Mouse (Mus musculus) limb, embryonic 11.5 days (tissue): ENCODE results near the gene Mysm1. TPM values are rescaled to one million over a fixed set of nuclear protein-coding genes. Genes with fewer than 3 reads are reported as not detected.
A peak's percentile ranks its signal among the peaks of the same experiment; 100 is the strongest.

Source experiments
- ATAC-seq: fragments of 200-750 bp; cut with Nextera tagmentation; 2 replicates; pipeline ENCODE4 v1.8.0; 2017; ENCODE audit warnings: low read depth; ENCODE audit not compliant: insufficient number of reproducible peaks, low FRiP score, low TSS enrichment
- DNase-seq: peaks from one replicate; pipeline ENCODE4 v3.0.0-alpha.2; 2015; ENCODE audit warnings: low spot score
- H3K27ac ChIP-seq: fragments of 300-500 bp; sonication (generic); replicated peaks from 2 replicates; pipeline ENCODE4 v1.5.1; 2014; ENCODE audit warnings: low read depth, mild to moderate bottlenecking, low read length
- H3K27me3 ChIP-seq: fragments of 300-500 bp; sonication (generic); 2 replicates; pipeline ENCODE4 v1.6.1; 2014; ENCODE audit warnings: mild to moderate bottlenecking, low read length, mixed read lengths; ENCODE audit not compliant: control insufficient read depth, insufficient read depth
- H3K36me3 ChIP-seq: fragments of 300-500 bp; sonication (generic); 2 replicates; pipeline ENCODE4 v1.6.1; 2014; ENCODE audit warnings: mild to moderate bottlenecking, low read length, moderate library complexity, mixed read lengths; ENCODE audit not compliant: control insufficient read depth, insufficient read depth
- H3K4me1 ChIP-seq: fragments of 300-500 bp; sonication (generic); 2 replicates; pipeline ENCODE4 v1.6.1; 2014; ENCODE audit warnings: low read length, mixed read lengths; ENCODE audit not compliant: control insufficient read depth, insufficient read depth
- H3K4me2 ChIP-seq: fragments of 300-500 bp; sonication (generic); 2 replicates; pipeline ENCODE4 v1.6.1; 2014; ENCODE audit warnings: low read depth, mild to moderate bottlenecking, moderate library complexity; ENCODE audit not compliant: severe bottlenecking
- H3K4me3 ChIP-seq: fragments of 300-500 bp; sonication (generic); 2 replicates; pipeline ENCODE4 v1.5.1; 2014; ENCODE audit warnings: low read depth, low read length
- H3K9ac ChIP-seq: fragments of 300-500 bp; sonication (generic); 2 replicates; pipeline ENCODE4 v1.6.1; 2014; ENCODE audit warnings: mild to moderate bottlenecking, low read length
- H3K9me3 ChIP-seq: fragments of 300-500 bp; sonication (generic); 2 replicates; pipeline ENCODE4 v1.6.1; 2016; ENCODE audit warnings: low read length; ENCODE audit not compliant: control insufficient read depth
- WGBS: fragments of 180-500 bp; shearing (Covaris S2); extraction: QIAGEN DNeasy Blood & Tissue Kit; methylation state at CpG from one replicate; pipeline ENCODE4 v1.1.7; 2014; 5-methylcytosine and 5-hydroxymethylcytosine counted together
- polyA plus RNA-seq: library from polyadenylated mRNA; unstranded; fragments of >200 nt; fragmentation: Nextera tagmentation; extraction: Ambion mirVana; gene quantifications from 2 replicates; pipeline ENCODE4 v1.2.1, GENCODE M21; 2014

The Mysm1 gene
- polyA plus RNA-seq, 1 experiment from 2014 or later, result 29.5 TPM

- Histone ChIP-seq H3K36me3 (no peaks in the 10 kb centered on the region), H3K9me3 (no peaks in the 10 kb centered on the region), H3K9ac (no peak overlapping the region), H3K4me3 (no peak overlapping the region), H3K27ac (no peak overlapping the region), H3K4me2 (no peak overlapping the region), H3K27me3 (no peaks in the 10 kb centered on the region), H3K4me1 (no peaks in the 10 kb centered on the region)
- no peak for DNase-seq
- no peak for ATAC-seq
Observed at GRCm38 (mm10) chr4:95012256-95012655, 33.4 kb upstream of the Mysm1 start.

- peak; percentile 84 for DNase-seq
- no peak for ATAC-seq
- 42% methylated on average over 13 of the region's 13 CpGs for WGBS
- Histone ChIP-seq H3K4me1 (no peaks in the 10 kb centered on the region), H3K36me3 (no peaks in the 10 kb centered on the region), H3K4me3 (no peak overlapping the region), H3K27me3 (no peaks in the 10 kb centered on the region), H3K9me3 (no peaks in the 10 kb centered on the region), H3K4me2 (no peak overlapping the region), H3K27ac (no peak overlapping the region), H3K9ac (no peak overlapping the region)
Observed at GRCm38 (mm10) chr4:95008175-95009057, 29.5 kb upstream of the Mysm1 start.

DNA sequence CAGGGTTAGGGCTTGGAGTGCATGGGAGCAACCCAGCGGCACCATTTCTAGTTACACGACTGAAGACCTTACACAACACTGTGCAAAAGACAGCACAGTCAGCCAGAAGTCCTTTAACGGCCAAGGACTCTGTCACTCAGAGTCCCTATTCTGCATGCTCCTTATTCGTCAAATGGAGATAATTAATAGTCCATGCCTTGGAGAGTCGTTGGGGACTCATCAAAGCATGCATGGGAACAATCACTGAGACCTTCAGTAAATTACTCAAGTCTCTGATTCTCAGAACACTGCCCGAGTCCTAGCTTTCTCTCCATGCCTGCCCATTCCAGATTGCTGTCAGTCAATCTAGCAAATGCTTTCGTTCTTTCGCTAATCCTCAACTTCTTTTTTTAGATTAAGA lies 28.9 kb upstream of the Mysm1 start:
- no peak overlapping the region for H3K4me3 ChIP-seq
- H3K4me2 ChIP-seq, result peak overlapping the region; percentile 2; the same call in 1 of the 2 replicates
- 45% methylated on average over 8 of the region's 8 CpGs for WGBS
- H3K9me3 ChIP-seq, result no peaks in the 10 kb centered on the region
- DNase-seq (no peak), ATAC-seq (peak; percentile 38; the same call in 1 of the 2 replicates)
- H3K4me1 ChIP-seq, result no peaks in the 10 kb centered on the region
- H3K36me3 ChIP-seq, result no peaks in the 10 kb centered on the region
- no peak overlapping the region for H3K27ac ChIP-seq
- no peak overlapping the region for H3K9ac ChIP-seq
- H3K27me3 ChIP-seq, result no peaks in the 10 kb centered on the region

DNA sequence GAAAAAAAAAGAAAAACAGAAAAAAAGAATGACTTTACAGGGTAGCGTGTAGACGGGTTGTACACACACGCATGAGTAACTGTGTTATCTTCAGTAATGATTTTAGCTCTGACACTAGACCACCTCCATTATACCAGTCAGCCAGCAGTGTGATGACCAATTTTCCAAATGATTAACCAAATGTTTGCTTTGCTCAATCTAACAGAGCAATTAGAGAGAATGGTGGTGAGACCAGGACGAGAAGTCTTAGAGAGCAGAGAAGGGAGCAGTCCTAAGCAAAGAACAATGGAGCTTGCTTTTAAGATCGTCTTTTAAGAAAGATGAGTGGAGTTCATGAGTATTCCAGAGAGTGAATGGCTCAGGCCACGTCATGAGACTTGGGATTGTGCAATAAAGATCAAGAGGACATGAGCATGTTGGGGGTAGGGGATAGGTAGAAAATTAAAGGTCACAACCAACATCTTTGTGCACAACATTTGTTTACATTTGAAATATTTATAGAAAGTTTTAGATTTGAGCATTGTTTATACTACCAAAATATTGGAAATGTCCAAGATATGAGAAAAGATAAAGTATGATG lies 26.4 kb upstream of the Mysm1 start:
- Histone ChIP-seq H3K36me3 (no peaks in the 10 kb centered on the region), H3K27me3 (no peaks in the 10 kb centered on the region), H3K4me1 (no peaks in the 10 kb centered on the region), H3K4me2 (no peak overlapping the region), H3K27ac (no peak overlapping the region), H3K9ac (no peak overlapping the region), H3K4me3 (no peak overlapping the region), H3K9me3 (no peaks in the 10 kb centered on the region)
- WGBS, result 86% methylated on average over 6 of the region's 6 CpGs
- ATAC-seq (no peak), DNase-seq (no peak)

- no peak overlapping the region for H3K9ac ChIP-seq
- H3K27me3 ChIP-seq, result no peaks in the 10 kb centered on the region
- 64% methylated on average over 6 of the region's 6 CpGs for WGBS
- H3K9me3 ChIP-seq, result no peaks in the 10 kb centered on the region
- ATAC-seq, result no peak
- no peaks in the 10 kb centered on the region for H3K36me3 ChIP-seq
- H3K4me2 ChIP-seq, result no peak overlapping the region
- no peak overlapping the region for H3K4me3 ChIP-seq
- H3K4me1 ChIP-seq, result no peaks in the 10 kb centered on the region
- no peak overlapping the region for H3K27ac ChIP-seq
- DNase-seq, result no peak
Observed at GRCm38 (mm10) chr4:95001043-95001775, 22.3 kb upstream of the Mysm1 start.

DNA sequence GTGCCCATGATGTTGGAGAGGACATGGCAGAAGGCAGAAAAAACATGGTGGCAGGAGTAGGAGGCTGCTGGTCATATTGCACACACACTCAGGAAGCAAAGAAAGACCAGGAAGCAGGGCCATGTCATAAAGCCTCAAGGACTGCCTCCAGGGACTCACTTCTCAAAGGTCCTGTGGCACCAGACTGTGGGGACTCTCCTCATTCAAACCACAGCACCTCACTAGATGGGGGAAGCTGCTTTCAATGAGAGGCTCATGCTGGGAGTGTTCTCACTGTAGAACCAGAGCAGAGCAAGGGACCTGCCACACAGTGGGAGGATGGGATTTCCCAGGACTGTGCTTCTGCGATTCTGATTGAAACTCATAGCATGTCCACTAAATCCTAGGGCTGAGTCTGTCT lies 21.2 kb upstream of the Mysm1 start:
- H3K9me3 ChIP-seq, result no peaks in the 10 kb centered on the region
- 85% methylated on average over 1 of the region's 1 CpGs for WGBS
- no peaks in the 10 kb centered on the region for H3K4me1 ChIP-seq
- H3K27me3 ChIP-seq, result no peaks in the 10 kb centered on the region
- DNase-seq (no peak), ATAC-seq (no peak)
- H3K36me3 ChIP-seq, result no peaks in the 10 kb centered on the region
- no peak overlapping the region for H3K27ac ChIP-seq
- H3K9ac ChIP-seq, result no peak overlapping the region
- H3K4me3 ChIP-seq, result no peak overlapping the region
- H3K4me2 ChIP-seq, result no peak overlapping the region

- 66% methylated on average over 3 of the region's 3 CpGs for WGBS
- no peaks in the 10 kb centered on the region for H3K4me1 ChIP-seq
- no peaks in the 10 kb centered on the region for H3K27me3 ChIP-seq
- no peak overlapping the region for H3K27ac ChIP-seq
- no peak for DNase-seq
- ATAC-seq, result no peak
- no peak overlapping the region for H3K4me2 ChIP-seq
- no peaks in the 10 kb centered on the region for H3K9me3 ChIP-seq
- H3K9ac ChIP-seq, result no peak overlapping the region
- no peak overlapping the region for H3K4me3 ChIP-seq
- H3K36me3 ChIP-seq, result no peaks in the 10 kb centered on the region
Observed at GRCm38 (mm10) chr4:94999249-94999648, 20.3 kb upstream of the Mysm1 start.

- no peaks in the 10 kb centered on the region for H3K9me3 ChIP-seq
- H3K27me3 ChIP-seq, result no peaks in the 10 kb centered on the region
- DNase-seq, result no peak
- no peak overlapping the region for H3K27ac ChIP-seq
- H3K4me1 ChIP-seq, result no peaks in the 10 kb centered on the region
- WGBS, result 84% methylated on average over 4 of the region's 4 CpGs
- ATAC-seq, result no peak
- no peaks in the 10 kb centered on the region for H3K36me3 ChIP-seq
- no peak overlapping the region for H3K4me3 ChIP-seq
- H3K4me2 ChIP-seq, result no peak overlapping the region
- no peak overlapping the region for H3K9ac ChIP-seq
Observed at GRCm38 (mm10) chr4:94995862-94996261, 17.0 kb upstream of the Mysm1 start.
